Mouse (Mus musculus) thymus, adult 2 months (tissue): ENCODE measurements around the gene Cenpq.
A peak's percentile ranks its signal among the peaks of the same experiment; 100 is the strongest.

Experiments
- CTCF ChIP-seq: fragments of 200-500 bp; IDR thresholded peaks from 2 replicates; pipeline ENCODE4 v1.5.1; 2012; ENCODE audit warnings: mild to moderate bottlenecking, control low read depth, low read length, moderate library complexity, borderline replicate concordance; ENCODE audit not compliant: control insufficient read depth, poor library complexity, insufficient read depth; ENCODE audit errors: extremely low read depth
- POLR2A ChIP-seq: fragments of 200-500 bp; IDR thresholded peaks from 2 replicates; pipeline ENCODE4 v1.6.1; 2012; ENCODE audit warnings: mild to moderate bottlenecking, low read length, control low read depth, moderate library complexity; ENCODE audit not compliant: control insufficient read depth, poor library complexity, insufficient read depth; ENCODE audit errors: extremely low read depth

DNA sequence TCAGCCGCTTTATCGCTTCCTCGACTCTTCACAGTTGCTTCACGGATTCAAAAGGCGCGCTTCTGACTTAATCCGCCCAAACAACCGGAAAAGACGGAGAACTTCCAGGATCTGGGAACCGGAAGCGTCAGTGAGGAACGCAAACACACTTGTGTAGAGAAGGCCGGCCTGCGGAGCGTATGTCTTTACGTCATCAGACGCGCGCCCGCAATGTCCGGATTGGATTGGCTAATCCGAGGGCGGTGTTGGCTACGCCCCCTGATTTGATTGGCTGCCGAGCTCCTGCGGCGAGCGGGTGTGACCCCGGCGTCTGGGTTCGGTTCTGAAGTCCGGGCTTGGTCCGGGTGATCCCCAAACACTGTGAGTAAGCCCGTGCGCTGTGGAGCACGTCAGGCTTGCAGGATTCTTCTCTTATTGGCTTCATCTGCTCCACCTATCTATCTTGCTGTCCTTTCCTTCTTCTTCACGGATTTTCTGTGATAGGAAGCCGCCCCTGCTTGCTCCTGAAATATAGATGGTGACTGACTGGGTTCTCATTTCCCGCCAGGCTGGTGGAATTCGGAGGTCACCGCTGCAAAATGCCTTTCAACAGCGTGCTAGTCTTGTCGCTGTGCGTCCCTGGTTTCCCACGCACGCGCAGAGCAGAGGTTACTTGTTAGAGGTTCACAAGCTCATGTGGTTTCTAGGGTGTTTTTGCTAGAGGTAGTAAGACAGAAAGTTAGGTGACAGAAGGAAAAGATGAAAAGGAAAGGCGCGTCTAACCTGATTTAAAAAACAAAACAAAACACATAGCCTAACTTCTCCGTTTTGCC is at the start of gene Cenpq, which contains the start of gene Mut:
- 0 out of 2 replicates have a peak, but pooled peaks have one; percentile 43 for TF ChIP-seq POLR2A
- no peak for TF ChIP-seq CTCF
